Mouse (Mus musculus) embryonic facial prominence, embryonic 15.5 days (tissue): Measurements from ENCODE around the gene St6galnac1. TPM values are rescaled to one million over a fixed set of nuclear protein-coding genes. Genes with fewer than 3 reads are reported as not detected.
"Not testable (repeated sequence)": the region's sequence is repeated elsewhere in the genome, so short reads cannot be mapped to it uniquely, and the experiment has no call there.

Experiments used
- ATAC-seq: fragments of 200-750 bp; cut with Nextera tagmentation; 2 replicates; pipeline ENCODE4 v1.8.0; 2017; ENCODE audit warnings: low read depth, moderate TSS enrichment; ENCODE audit not compliant: insufficient number of reproducible peaks, low FRiP score, low TSS enrichment
- H3K27ac ChIP-seq: fragments of 300-500 bp; sonication (generic); replicated peaks from 2 replicates; pipeline ENCODE4 v1.5.1; 2015; ENCODE audit warnings: mild to moderate bottlenecking, inconsistent platforms
- H3K27me3 ChIP-seq: fragments of 300-500 bp; sonication (generic); 2 replicates; pipeline ENCODE4 v1.6.1; 2015; ENCODE audit warnings: inconsistent platforms
- H3K36me3 ChIP-seq: fragments of 300-500 bp; sonication (generic); 2 replicates; pipeline ENCODE4 v1.6.1; 2015; ENCODE audit warnings: mild to moderate bottlenecking, inconsistent platforms
- H3K4me1 ChIP-seq: fragments of 300-500 bp; sonication (generic); 2 replicates; pipeline ENCODE4 v1.6.1; 2015; ENCODE audit warnings: inconsistent platforms
- H3K4me2 ChIP-seq: fragments of 300-500 bp; sonication (generic); replicated peaks from 2 replicates; pipeline ENCODE4 v1.6.1; 2015; ENCODE audit warnings: mild to moderate bottlenecking, inconsistent platforms
- H3K4me3 ChIP-seq: fragments of 300-500 bp; sonication (generic); replicated peaks from 2 replicates; pipeline ENCODE4 v1.5.1; 2015; ENCODE audit warnings: mild to moderate bottlenecking, inconsistent platforms
- H3K9ac ChIP-seq: fragments of 300-500 bp; sonication (generic); 2 replicates; pipeline ENCODE4 v1.6.1; 2015; ENCODE audit warnings: inconsistent platforms
- H3K9me3 ChIP-seq: fragments of 300-500 bp; sonication (generic); replicated peaks from 2 replicates; pipeline ENCODE4 v1.6.1; 2016; ENCODE audit warnings: inconsistent platforms
- WGBS: fragments of 180-500 bp; shearing (Covaris S2); methylation state at CpG from one replicate; pipeline ENCODE4 v1.1.7; 2015; 5-methylcytosine and 5-hydroxymethylcytosine counted together
- polyA plus RNA-seq: library from polyadenylated mRNA; unstranded; fragments of >200 nt; fragmentation: Nextera tagmentation; extraction: Ambion mirVana; gene quantifications from 2 replicates; pipeline ENCODE4 v1.2.1, GENCODE M21; 2015

St6galnac1 gene
- polyA plus RNA-seq, 1 experiment from 2014 or later: not detected

DNA sequence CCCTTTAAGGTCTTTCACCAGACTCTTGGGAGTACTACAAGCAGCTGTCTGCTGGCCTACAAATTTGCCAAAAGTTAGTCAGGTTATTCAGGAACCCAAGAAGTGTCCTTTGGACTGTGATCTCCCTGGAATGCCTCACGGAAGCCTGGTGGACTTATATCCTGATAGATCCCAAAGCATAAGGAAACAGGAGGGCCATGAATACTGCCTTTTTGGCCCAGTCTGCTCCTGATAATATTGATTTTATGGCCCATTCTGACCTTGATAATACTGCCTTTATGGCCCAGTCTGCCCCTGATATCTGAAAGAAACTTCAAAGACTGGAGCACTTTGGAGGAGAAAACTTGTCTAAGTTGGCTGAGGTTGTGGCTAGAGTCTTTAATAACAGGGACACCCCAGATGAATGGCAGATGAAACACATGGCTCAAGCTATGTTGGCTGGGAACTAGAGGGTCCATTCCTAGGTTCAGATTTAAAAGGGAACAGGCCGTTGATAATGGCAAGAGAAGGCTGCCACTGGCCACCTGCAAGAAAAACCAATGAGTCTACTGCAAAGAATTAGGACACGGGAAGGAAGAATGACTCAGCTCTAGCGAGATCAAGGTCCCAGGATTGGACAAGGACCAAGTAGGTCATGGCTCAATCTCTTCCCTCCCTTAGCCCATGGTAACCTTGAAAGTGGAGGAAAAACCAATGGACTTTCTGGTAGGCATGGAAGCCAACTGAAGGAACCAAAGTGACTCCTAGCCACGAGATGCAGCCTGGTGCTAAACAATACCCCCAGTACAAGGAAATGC, 21.4 kb downstream of the St6galnac1 start:
- Histone ChIP-seq H3K4me2 (no peak overlapping the region), H3K36me3 (no peaks in the 10 kb centered on the region), H3K9ac (no peak overlapping the region), H3K27ac (no peak overlapping the region), H3K9me3 (no peaks in the 10 kb centered on the region), H3K27me3 (no peaks in the 10 kb centered on the region), H3K4me3 (no peak overlapping the region), H3K4me1 (no peaks in the 10 kb centered on the region)
- WGBS: 82% methylated on average over 5 of the region's 5 CpGs
- no peak for ATAC-seq

DNA sequence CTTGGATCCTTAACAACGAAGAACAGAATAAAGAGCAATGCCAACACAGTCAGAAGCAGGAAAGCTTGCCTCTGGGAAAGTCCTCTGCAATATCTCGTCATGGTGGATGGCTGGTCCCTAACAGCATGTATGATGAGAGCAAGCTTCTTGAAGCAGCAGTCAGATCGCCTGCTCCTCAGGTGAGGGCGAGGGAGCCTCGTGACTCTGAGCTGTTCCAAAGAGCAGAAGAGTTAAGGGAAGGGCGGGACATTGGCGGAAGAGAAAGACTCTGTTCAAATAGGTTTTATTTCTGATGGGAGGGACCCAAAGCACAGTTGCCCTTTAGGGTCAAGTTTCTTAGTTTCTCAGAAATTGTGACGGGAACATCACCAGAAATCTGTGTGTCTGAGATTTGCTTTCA, 25.6 kb downstream of the St6galnac1 start:
- no peak for ATAC-seq
- no peaks in the 10 kb centered on the region for H3K36me3 ChIP-seq
- H3K4me3 ChIP-seq: no peak overlapping the region
- WGBS: 80% methylated on average over 8 of the region's 8 CpGs
- no peak overlapping the region for H3K4me2 ChIP-seq
- H3K9me3 ChIP-seq: no peaks in the 10 kb centered on the region
- no peak overlapping the region for H3K9ac ChIP-seq
- no peaks in the 10 kb centered on the region for H3K4me1 ChIP-seq
- H3K27me3 ChIP-seq: no peaks in the 10 kb centered on the region
- no peak overlapping the region for H3K27ac ChIP-seq

DNA sequence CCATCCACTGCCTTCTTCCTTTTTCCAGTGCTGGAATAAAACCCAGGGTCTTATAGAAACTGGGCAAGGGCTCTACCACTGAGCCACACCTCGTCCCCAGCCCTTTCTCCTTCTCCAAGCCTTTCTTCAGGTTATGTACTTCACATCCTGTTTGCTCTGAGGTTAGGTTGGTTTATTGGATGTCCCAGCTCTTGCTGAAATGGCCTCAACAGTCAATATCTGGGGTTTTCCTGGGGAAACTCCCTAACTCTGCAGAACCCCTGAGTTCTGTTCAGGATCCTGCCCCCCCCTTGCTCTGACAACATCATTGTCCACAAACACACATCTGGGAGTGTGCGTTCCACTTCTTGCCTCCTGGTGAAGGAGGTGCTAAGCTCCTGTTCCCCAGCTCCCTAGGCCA, 26.6 kb downstream of the St6galnac1 start:
- not testable (repeated sequence) for H3K4me1 ChIP-seq, H3K27ac ChIP-seq, H3K27me3 ChIP-seq, H3K9ac ChIP-seq, H3K9me3 ChIP-seq, H3K4me3 ChIP-seq, H3K4me2 ChIP-seq, ATAC-seq, H3K36me3 ChIP-seq
- WGBS: 85% methylated on average over 2 of the region's 2 CpGs

DNA sequence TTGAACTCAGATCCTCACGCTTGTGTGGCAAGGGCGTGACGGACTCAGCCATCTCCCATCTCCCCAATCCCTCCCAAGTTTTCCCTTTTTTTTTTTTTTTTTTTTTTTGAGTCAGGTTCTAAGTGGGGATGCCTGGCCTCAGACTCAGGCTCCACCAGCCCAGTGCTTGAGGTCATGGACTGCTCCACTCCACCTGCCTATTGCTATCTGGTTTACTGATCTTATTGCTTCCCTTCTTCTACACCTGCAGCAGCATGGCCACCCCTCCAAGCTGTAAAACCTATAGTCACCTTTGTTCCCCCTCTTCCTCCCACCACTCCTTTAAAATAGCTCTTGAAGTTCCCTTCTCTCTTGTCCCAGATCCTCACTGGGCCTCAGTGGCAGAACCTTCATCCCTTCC, 28.5 kb downstream of the St6galnac1 start:
- H3K27ac ChIP-seq, H3K9ac ChIP-seq, H3K27me3 ChIP-seq, H3K4me2 ChIP-seq, H3K4me1 ChIP-seq, H3K4me3 ChIP-seq, H3K9me3 ChIP-seq, ATAC-seq, H3K36me3 ChIP-seq: not testable (repeated sequence)
- 100% methylated on average over 3 of the region's 3 CpGs for WGBS

DNA sequence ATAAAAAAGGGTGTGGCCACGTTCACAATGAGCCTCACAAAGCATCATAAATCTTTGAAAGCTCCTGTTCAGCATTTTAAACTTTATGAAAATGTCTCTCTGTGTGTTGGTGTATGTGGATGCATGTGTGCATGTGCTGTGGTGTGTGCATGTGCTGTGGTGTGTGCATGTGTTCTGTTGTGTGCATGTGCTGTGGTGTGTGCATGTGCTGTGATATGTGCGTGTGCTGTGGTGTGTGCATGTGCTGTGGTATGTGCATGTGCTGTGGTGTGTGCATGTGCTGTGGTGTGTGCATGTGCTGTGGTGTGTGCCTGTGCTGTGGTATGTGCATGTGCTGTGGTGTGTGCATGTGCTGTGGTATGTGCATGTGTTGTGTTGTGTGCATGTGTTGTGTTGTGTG, 29.9 kb downstream of the St6galnac1 start:
- WGBS: 75% methylated on average over 2 of the region's 2 CpGs

DNA sequence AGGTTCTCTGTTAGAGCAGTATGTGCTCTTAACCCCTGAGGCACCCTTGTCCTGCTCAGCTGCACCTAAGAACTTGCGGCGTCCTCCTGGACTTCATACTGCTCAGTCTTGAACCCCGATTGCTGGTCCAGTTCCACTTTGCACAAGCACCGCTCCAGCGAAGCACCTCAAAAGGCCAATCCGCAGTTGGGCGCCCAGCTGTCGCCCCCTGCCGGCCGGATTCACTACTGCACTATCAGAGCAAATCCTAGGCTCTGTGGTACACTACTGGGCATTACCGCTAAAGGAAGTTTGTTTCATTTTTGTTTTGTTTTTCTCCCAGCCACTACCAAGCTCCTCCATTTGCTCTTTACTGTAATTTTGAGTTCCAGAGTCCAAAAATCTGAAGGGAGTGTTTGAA, 36.9 kb downstream of the St6galnac1 start:
- no peaks in the 10 kb centered on the region for H3K9me3 ChIP-seq
- WGBS: 47% methylated on average over 11 of the region's 11 CpGs
- H3K9ac ChIP-seq: no peak overlapping the region
- no peak overlapping the region for H3K4me3 ChIP-seq
- H3K4me1 ChIP-seq: no peaks in the 10 kb centered on the region
- H3K27me3 ChIP-seq: no peaks in the 10 kb centered on the region
- H3K36me3 ChIP-seq: no peaks in the 10 kb centered on the region
- H3K27ac ChIP-seq: no peak overlapping the region
- H3K4me2 ChIP-seq: no peak overlapping the region
- no peak for ATAC-seq

More for the DNA sequence above, 29.9 kb downstream of the St6galnac1 start:
- not testable (repeated sequence) for H3K9ac ChIP-seq, H3K9me3 ChIP-seq, H3K4me2 ChIP-seq, H3K4me1 ChIP-seq, H3K27ac ChIP-seq, H3K27me3 ChIP-seq, ATAC-seq, H3K36me3 ChIP-seq, H3K4me3 ChIP-seq

DNA sequence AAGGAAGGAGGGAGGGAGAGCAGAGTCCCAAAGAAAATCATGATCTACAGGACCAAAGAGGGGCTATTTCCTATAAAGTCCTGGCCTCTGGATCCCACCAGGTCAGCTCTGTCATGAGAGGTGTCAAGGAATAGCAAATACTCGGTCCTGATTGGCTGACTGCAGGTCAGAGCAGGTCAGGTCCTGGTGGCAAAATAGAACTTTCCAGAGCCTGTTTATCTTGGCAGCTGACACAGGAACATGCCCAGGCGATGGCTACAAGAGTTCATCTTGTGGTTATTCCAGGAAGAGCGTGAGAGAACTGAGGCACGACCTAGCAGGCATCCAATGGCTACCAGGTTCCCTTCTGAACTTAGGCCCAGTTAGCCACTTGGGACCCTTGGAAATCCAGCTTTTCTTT, 42.8 kb downstream of the St6galnac1 start:
- no peaks in the 10 kb centered on the region for H3K36me3 ChIP-seq
- 73% methylated on average over 4 of the region's 4 CpGs for WGBS
- no peaks in the 10 kb centered on the region for H3K9me3 ChIP-seq
- H3K9ac ChIP-seq: no peak overlapping the region
- H3K4me3 ChIP-seq: no peak overlapping the region
- H3K4me1 ChIP-seq: no peaks in the 10 kb centered on the region
- no peak overlapping the region for H3K27ac ChIP-seq
- H3K4me2 ChIP-seq: no peak overlapping the region
- no peaks in the 10 kb centered on the region for H3K27me3 ChIP-seq
- no peak for ATAC-seq

DNA sequence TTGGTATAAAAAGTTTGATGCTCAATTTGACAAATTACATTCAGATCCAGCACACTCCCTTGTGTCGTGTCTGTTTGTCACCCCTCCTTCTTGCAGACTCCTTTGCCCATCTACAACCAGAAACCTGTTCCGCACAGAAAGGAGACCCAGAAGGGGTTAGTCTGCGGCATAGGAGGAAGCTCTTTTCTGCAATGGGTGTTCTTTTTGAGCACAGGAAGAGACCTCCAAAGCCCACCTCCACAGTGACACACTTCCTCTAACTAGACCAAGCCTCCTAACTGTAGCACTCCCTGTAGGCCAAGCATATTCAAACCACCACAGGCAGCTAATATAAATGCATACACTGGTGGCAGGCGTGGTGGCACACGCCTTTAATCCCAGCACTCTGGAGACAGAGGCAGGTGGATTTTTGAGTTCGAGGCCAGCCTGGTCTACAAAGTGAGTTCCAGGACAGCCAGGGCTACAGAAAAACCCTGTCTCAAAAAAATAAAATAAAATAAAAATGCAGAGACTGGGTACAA, 44.2 kb downstream of the St6galnac1 start:
- not testable (repeated sequence) for H3K27ac ChIP-seq, H3K36me3 ChIP-seq, H3K4me3 ChIP-seq, H3K4me2 ChIP-seq, H3K4me1 ChIP-seq, H3K9ac ChIP-seq, H3K9me3 ChIP-seq, H3K27me3 ChIP-seq, ATAC-seq
- WGBS: 92% methylated on average over 6 of the region's 6 CpGs

DNA sequence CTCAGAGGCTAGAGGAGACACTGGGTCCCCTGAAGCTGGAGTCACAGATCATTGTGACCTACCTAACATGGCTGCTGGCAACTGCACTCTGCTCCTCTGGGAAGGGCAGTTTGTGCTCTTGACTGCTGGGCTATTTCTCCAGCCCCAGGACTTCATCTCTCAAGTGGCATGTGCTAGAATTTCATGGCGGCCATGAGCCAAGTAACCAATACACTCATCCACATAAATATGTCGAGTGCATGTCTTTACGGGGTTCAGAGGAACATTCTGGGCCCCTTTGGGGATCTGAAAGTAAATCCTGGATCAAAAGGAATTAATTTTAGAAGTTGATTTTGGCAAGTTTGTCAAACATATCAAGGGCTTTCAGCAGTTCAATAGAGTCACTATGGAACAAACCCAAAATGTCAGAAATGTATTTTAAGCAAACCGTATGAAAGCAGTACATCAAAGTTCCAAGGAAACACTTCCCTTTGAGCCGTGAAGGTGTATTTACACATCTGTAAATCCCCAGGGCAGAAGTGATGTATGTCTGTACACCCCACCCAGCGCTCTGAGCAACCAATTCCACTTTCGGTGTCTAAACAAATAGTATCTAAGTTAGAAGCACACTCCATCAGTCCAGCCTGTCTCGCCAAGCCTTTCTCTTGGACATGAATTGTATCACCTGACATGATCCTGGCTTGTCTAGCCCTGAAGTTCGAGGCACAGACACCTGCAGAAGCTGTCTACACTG, 45.9 kb downstream of the St6galnac1 start:
- Histone ChIP-seq H3K36me3 (no peaks in the 10 kb centered on the region), H3K9me3 (no peaks in the 10 kb centered on the region), H3K9ac (no peak overlapping the region), H3K4me2 (no peak overlapping the region), H3K27ac (no peak overlapping the region), H3K4me3 (no peak overlapping the region), H3K4me1 (0 out of 2 replicates have a peak, but pooled peaks cover 8% of the 10 kb centered on the region), H3K27me3 (no peaks in the 10 kb centered on the region)
- ATAC-seq: no peak
- 58% methylated on average over 9 of the region's 9 CpGs for WGBS

DNA sequence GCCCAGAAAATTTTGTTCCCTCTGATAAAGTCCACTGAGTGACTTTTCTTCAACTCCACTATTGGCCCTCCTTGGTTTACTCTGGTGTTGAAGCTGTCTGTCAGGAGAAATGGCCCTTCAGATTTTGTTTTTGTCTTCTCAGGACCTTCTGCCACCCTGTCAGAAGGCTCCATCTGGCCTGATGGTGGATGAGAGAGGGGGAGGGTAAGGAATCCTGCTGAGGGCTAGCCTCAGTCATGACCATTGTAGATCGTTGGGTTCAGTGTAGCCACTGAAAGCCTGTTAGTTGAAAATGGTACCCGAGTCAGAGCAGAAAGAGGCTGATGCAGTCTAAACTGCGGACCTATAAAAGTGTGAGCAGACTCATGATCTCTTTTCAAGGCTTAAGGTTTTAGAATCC, 49.2 kb downstream of the St6galnac1 start:
- no peaks in the 10 kb centered on the region for H3K9me3 ChIP-seq
- WGBS: 78% methylated on average over 3 of the region's 3 CpGs
- H3K4me3 ChIP-seq: no peak overlapping the region

DNA sequence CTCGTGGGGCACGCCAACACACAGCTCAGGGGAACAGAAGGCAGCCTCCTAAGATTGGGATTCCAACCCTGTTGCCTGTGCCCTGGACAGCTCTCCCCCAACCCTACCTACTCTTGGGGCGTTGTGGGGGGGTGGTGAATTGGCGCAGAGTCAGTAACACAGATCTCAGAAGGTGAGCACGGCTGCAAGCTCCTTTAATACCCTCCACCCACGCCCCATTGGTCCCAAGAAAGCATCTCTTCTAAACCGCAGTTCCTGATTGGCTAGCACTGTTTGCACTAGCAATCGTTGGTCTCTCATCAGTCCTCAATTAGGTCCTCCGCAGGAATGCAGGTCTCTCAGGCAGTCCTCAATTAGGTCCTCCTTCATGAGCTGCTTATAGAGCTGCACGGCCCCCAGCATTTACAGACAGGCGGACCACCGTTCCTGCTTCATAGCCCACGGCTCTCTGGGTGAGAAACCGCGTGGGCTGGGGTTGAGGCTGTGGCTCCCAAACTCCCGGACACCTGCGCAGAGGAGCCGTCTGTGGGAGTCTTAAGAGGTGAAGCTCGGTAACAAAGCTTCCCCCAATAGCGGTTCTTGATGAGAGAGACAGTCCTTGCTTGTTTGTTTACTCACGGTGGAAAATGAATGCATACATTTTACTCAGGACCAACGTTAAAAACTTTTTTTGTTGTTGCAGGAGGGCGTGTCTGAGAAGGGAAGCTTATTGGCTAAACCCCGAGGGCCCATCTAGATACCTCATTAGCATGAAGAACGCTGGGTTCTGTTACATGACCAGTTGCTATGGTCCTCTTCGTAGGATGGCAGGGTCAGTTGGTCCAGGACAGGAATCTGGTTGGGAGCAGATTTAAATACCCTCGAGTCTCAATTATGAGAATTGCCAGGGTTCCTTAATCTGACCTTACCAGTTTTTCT, 50.0 kb downstream of the St6galnac1 start:
- Histone ChIP-seq H3K4me3 (no peak overlapping the region), H3K4me1 (0 out of 2 replicates have a peak, but pooled peaks cover 15% of the 10 kb centered on the region), H3K27ac (no peak overlapping the region), H3K9ac (no peak overlapping the region), H3K27me3 (no peaks in the 10 kb centered on the region), H3K4me2 (no peak overlapping the region), H3K36me3 (no peaks in the 10 kb centered on the region), H3K9me3 (no peaks in the 10 kb centered on the region)
- no peak for ATAC-seq
- WGBS: 40% methylated on average over 27 of the region's 27 CpGs

More for the DNA sequence above, 49.2 kb downstream of the St6galnac1 start:
- Histone ChIP-seq H3K36me3 (no peaks in the 10 kb centered on the region), H3K27me3 (no peaks in the 10 kb centered on the region), H3K9ac (no peak overlapping the region), H3K27ac (no peak overlapping the region), H3K4me2 (no peak overlapping the region), H3K4me1 (0 out of 2 replicates have a peak, but pooled peaks cover 15% of the 10 kb centered on the region)
- no peak for ATAC-seq
